Mouse (Mus musculus) small intestine, adult 2 months (tissue): ENCODE measurements around the gene Aldh4a1. TPM values are rescaled to one million over a fixed set of nuclear protein-coding genes. Genes with fewer than 3 reads are reported as not detected.

Experiments used
- H3K27ac ChIP-seq: fragments of 200-500 bp; 2 replicates; pipeline ENCODE4 v1.5.1; 2012; ENCODE audit warnings: low read depth, low read length, control low read depth, inconsistent platforms; ENCODE audit not compliant: insufficient read depth
- H3K27me3 ChIP-seq: fragments of 200-500 bp; 2 replicates; pipeline ENCODE4 v1.6.1; 2012; ENCODE audit warnings: mild to moderate bottlenecking, moderate library complexity, low read length, inconsistent platforms; ENCODE audit not compliant: control insufficient read depth, insufficient read depth
- H3K36me3 ChIP-seq: fragments of 200-500 bp; 2 replicates; pipeline ENCODE4 v1.6.1; 2012; ENCODE audit warnings: mild to moderate bottlenecking, low read length, control low read depth, inconsistent platforms; ENCODE audit not compliant: control insufficient read depth, insufficient read depth
- H3K4me1 ChIP-seq: fragments of 200-500 bp; 2 replicates; pipeline ENCODE4 v1.6.1; 2012; ENCODE audit warnings: low read length, inconsistent platforms, mixed read lengths; ENCODE audit not compliant: control insufficient read depth, insufficient read depth, insufficient read length
- H3K4me3 ChIP-seq: fragments of 200-500 bp; 2 replicates; pipeline ENCODE4 v1.5.1; 2012; ENCODE audit warnings: low read depth, mild to moderate bottlenecking, control low read depth, inconsistent platforms, low read length, moderate library complexity
- CTCF ChIP-seq: fragments of 200-500 bp; IDR thresholded peaks from 2 replicates; pipeline ENCODE4 v1.5.1; 2012; ENCODE audit warnings: low read depth, mild to moderate bottlenecking, control low read depth, inconsistent platforms, low read length, moderate library complexity, mixed read lengths; ENCODE audit not compliant: insufficient replicate concordance, insufficient read length; ENCODE audit errors: extremely low read depth
- POLR2A ChIP-seq: fragments of 200-500 bp; IDR thresholded peaks from 2 replicates; pipeline ENCODE4 v1.6.1; 2012; ENCODE audit warnings: low read depth, mild to moderate bottlenecking, control low read depth, inconsistent platforms, low read length, moderate library complexity
- WGBS: fragments of 180-500 bp; shearing (Covaris S2); methylation state at CpG from one replicate; pipeline ENCODE4 v1.1.7; 2018; 5-methylcytosine and 5-hydroxymethylcytosine counted together
- polyA plus RNA-seq: library from polyadenylated mRNA; depleted of rRNA; stranded (reverse); fragments of >200 nt; gene quantifications from 2 replicates; pipeline ENCODE4 v1.2.3, GENCODE M21; 2012; rRNA removed

Gene Aldh4a1
- 48.3 and 110 TPM in 2 replicates for polyA plus RNA-seq

DNA sequence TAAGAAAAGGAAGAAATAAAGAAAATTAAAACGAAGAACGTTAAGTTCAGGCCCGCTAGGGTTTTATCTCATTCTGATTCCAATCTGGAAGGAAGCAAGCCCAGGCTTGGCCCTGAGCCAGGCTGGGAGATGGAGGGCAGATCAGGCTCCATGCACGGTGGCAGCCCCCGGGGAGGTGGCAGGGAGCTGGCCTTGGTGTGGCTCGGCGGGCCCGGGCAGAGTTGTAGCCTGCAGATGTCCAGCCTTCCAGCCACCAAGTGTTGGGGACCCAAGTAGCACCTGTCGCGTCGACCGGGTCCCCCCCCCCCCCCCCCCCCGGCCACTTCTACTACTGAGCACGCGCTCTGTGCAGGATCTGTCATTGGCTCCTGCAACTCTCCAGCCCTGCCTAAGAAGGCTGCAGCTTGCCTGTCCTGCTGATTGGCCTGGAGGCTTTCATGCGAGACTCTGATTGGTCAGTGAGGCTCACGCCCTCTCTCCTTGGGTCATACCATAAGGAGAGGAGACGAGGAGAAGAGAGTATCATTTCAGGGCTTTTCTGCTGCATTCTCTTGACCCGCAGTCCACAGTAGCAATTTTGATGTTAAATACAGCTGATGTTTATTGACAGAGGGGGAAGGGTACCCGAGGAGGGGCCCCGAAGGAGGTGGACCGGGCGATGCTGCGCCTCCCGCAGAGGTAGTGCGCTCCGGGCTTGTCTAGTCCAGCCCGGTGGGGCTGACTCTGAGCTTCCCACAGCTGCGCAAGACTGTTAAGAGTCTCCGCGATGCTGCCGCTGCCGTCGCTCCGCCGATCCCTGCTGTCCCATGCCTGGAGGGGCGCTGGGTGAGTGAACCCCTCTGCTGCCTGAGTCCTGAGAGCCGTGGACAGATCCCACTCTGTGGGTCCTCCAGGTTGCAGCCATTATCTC, at the start of gene Aldh4a1:
Gene Aldh4a1 (plus strand): TSS at position 494 of the 910 bp plus-strand sequence.
- Histone ChIP-seq H3K4me3 (peak within 1 kb of the TSS; percentile 94), H3K4me1 (peaks cover 2% of the 10 kb centered on the region), H3K27me3 (peaks cover 16% of the 10 kb centered on the region), H3K36me3 (peaks cover 5% of the 10 kb centered on the region; the same call in 1 of the 2 replicates), H3K27ac (peak within 1 kb of the TSS; percentile 85)
- 0% methylated on average over 37 of the region's 38 CpGs for WGBS
- TF ChIP-seq CTCF (no peak), POLR2A (peak; percentile 95)

DNA sequence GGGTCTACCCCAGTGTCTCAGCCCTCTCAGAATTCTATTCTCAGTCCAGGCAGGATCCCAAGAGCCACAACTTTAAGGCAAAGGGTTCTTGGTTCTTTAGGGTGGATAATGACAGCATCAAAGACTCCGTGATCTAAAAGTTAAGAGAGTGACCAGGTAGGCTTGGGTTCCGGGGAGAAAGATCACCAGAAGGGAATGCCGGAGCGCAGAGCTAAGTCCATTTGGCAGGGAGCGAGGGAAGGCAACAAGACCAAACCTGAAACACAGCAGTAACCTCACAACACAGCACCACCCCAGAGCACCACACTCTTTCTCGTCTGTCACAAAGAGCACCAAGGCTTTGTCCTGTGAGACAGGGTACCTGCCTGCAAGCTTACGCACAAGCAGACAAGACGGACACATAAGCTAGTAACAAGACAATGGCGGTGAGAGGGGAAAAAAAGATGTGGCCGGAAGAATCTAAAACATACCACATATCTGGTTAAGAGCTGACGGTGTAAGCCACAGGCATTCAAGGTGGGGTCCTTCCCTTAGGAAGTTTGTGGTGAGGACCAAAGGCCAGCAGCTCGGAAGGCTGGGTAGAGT, 49.6 kb upstream of the Aldh4a1 start:
- Histone ChIP-seq H3K4me3 (no peak overlapping the region), H3K36me3 (no peaks in the 10 kb centered on the region), H3K27me3 (no peaks in the 10 kb centered on the region), H3K4me1 (peaks cover 11% of the 10 kb centered on the region), H3K27ac (no peak overlapping the region)
- no peak for TF ChIP-seq CTCF
- WGBS = 65% methylated on average over 12 of the region's 12 CpGs

DNA sequence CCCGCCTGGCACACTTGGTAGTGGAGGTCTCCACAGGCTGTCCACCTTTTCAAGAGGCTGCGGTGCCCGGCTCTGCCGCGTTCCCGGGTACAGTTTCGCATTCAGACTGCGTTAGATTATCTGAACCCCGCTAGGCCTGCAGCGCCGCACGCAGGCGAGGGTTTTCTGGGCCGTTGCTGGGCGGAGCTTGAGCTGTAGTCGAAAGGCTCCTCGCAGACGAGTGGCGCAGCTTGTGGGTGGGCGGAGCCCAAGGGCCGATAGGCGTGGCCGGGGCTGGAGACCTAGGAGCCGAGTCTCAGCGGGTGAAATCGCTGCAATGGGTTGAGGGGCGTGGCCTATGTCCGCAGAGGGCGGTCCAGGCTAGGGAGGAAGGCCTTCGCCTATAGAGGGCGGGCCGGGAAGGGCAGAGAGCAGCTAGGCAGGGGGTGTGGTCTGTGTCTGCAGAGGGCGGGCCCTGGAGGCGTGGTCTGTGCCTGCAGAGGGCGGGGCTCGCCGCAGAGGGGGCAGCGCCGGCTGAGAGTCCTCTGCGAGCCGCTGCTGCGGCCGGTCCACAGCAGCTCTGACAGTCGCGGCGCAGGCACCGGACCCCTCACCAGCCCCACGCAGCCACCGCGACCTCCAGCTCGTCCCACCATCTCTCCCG, 48.4 kb upstream of the Aldh4a1 start:
- TF ChIP-seq POLR2A (peak; percentile 93), CTCF (peak; percentile 50; the same call in 1 of the 2 replicates)
- peaks cover 17% of the 10 kb centered on the region for H3K4me1 ChIP-seq
- H3K36me3 ChIP-seq = no peaks in the 10 kb centered on the region
- H3K27ac ChIP-seq = no peak overlapping the region
- H3K27me3 ChIP-seq = no peaks in the 10 kb centered on the region
- H3K4me3 ChIP-seq = peak overlapping the region; percentile 83
- WGBS = under 1% methylated on average over 48 of the region's 52 CpGs

DNA sequence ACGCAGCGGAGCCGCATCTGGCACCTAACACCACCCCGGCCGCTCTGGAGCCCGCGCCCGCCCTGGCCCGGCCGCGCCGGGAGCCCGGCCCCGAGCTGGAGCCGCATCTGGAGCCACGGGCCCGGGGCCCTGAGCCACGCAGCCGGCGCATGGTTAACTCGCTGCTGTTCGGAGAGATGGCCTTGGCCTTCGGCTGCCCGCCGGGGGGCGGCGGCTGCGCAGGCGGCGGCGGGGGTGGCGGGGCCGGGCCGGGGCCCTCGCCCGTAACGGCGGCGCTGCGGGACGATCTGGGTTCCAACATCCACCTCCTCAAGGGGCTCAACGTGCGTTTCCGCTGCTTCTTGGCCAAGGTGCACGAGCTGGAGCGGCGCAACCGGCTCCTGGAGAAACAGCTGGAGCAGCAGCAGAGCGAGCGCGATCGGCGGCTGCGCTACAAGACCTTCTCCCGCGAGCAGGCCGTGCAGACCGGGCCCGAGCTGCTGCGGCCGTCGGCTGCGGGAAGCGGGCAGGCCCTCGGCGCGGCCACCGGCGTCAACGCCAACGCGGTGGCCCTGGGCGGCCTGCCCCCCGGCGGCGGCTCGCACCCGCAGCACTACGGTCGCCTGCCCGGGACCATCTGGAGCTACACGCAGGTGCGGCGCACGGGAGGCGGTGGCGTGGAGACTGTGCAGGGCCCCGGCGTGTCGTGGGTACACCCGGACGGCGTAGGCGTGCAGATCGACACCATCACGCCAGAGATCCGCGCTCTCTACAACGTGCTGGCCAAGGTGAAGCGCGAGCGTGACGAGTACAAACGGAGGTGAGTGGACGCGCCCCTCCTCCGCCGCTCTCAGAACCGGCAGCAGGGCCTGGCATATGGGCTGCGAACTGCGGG, 47.6 kb upstream of the Aldh4a1 start:
- H3K36me3 ChIP-seq = no peaks in the 10 kb centered on the region
- TF ChIP-seq POLR2A = no peak
- TF ChIP-seq CTCF = no peak
- H3K4me3 ChIP-seq = peak overlapping the region; percentile 83
- peak overlapping the region; percentile 23 for H3K27ac ChIP-seq
- WGBS = under 1% methylated on average over 111 of the region's 111 CpGs
- no peaks in the 10 kb centered on the region for H3K27me3 ChIP-seq
- H3K4me1 ChIP-seq = peaks cover 25% of the 10 kb centered on the region

GRCm38 (mm10) chr4:139575673-139576003, 47.0 kb upstream of the Aldh4a1 start:
- WGBS = 4% methylated on average over 14 of the region's 14 CpGs

GRCm38 (mm10) chr4:139576251-139576880, 46.3 kb upstream of the Aldh4a1 start:
- Histone ChIP-seq H3K4me1 (peaks cover 35% of the 10 kb centered on the region), H3K27me3 (no peaks in the 10 kb centered on the region), H3K27ac (no peak overlapping the region), H3K4me3 (peak overlapping the region; percentile 83), H3K36me3 (no peaks in the 10 kb centered on the region)
- TF ChIP-seq POLR2A (no peak), CTCF (no peak)
- 24% methylated on average over 14 of the region's 14 CpGs for WGBS

More at GRCm38 (mm10) chr4:139575673-139576003, 47.0 kb upstream of the Aldh4a1 start:
- Histone ChIP-seq H3K27ac (no peak overlapping the region; the same call in 1 of the 2 replicates), H3K36me3 (no peaks in the 10 kb centered on the region), H3K27me3 (no peaks in the 10 kb centered on the region), H3K4me1 (peaks cover 28% of the 10 kb centered on the region), H3K4me3 (peak overlapping the region; percentile 83)
- no peak for TF ChIP-seq CTCF
- TF ChIP-seq POLR2A = no peak
